Mouse (Mus musculus): ENCODE results near the gene D430041D05Rik.
A peak's percentile ranks its signal among the peaks of the same experiment; 100 is the strongest.
"Not testable (repeated sequence)": the region's sequence is repeated elsewhere in the genome, so short reads cannot be mapped to it uniquely, and the experiment has no call there.

Gene D430041D05Rik

GRCm38 (mm10) chr2:104142140-104142539 is 268.7 kb downstream of the D430041D05Rik start:
- no peak for DNase-seq

GRCm38 (mm10) chr2:104135920-104136319 is 274.9 kb downstream of the D430041D05Rik start:
- DNase-seq: no peak

- peak; percentile 82 for DNase-seq
Measured at GRCm38 (mm10) chr2:104134150-104135056, 276.4 kb downstream of the D430041D05Rik start.

GRCm38 (mm10) chr2:104133042-104133810 is 277.6 kb downstream of the D430041D05Rik start:
- DNase-seq: no peak

GRCm38 (mm10) chr2:104132266-104132859 is 278.4 kb downstream of the D430041D05Rik start:
- DNase-seq: no peak

GRCm38 (mm10) chr2:104130969-104131368 is 279.8 kb downstream of the D430041D05Rik start:
- no peak for DNase-seq

- no peak for DNase-seq
Measured at GRCm38 (mm10) chr2:104130165-104130564, 280.6 kb downstream of the D430041D05Rik start.

GRCm38 (mm10) chr2:104128803-104129531 is 281.8 kb downstream of the D430041D05Rik start:
- no peak for DNase-seq

- no peak for DNase-seq
Measured at GRCm38 (mm10) chr2:104124071-104124470, 286.7 kb downstream of the D430041D05Rik start.

GRCm38 (mm10) chr2:104123540-104123939 is 287.3 kb downstream of the D430041D05Rik start:
- DNase-seq: no peak

GRCm38 (mm10) chr2:104122505-104123378 is 288.1 kb downstream of the D430041D05Rik start, which contains the start of gene A930018P22Rik:
Gene A930018P22Rik, plus strand, starts transcription at chr2:104122769.
- DNase-seq: peak; percentile 91

GRCm38 (mm10) chr2:104121681-104122504 is 288.9 kb downstream of the D430041D05Rik start:
- DNase-seq: no peak

GRCm38 (mm10) chr2:104120312-104120711 is 290.5 kb downstream of the D430041D05Rik start:
- DNase-seq: no peak

- no peak for DNase-seq
Measured at GRCm38 (mm10) chr2:104119097-104119496, 291.7 kb downstream of the D430041D05Rik start.

GRCm38 (mm10) chr2:104117173-104117572 is 293.6 kb downstream of the D430041D05Rik start:
- DNase-seq: not testable (repeated sequence)

GRCm38 (mm10) chr2:104114898-104115297 is 295.9 kb downstream of the D430041D05Rik start:
- DNase-seq: no peak

- not testable (repeated sequence) for DNase-seq
Measured at GRCm38 (mm10) chr2:104113563-104113962, 297.2 kb downstream of the D430041D05Rik start.

GRCm38 (mm10) chr2:104111170-104111797 is 299.5 kb downstream of the D430041D05Rik start:
- not testable (repeated sequence) for DNase-seq

- DNase-seq: no peak
Measured at GRCm38 (mm10) chr2:104110031-104110430, 300.8 kb downstream of the D430041D05Rik start.

GRCm38 (mm10) chr2:104109528-104109927 is 301.3 kb downstream of the D430041D05Rik start:
- no peak for DNase-seq
